Mouse (Mus musculus) heart, postnatal 4 days (tissue): ENCODE results near the gene Rprml. TPM values are rescaled to one million over a fixed set of nuclear protein-coding genes. Genes with fewer than 3 reads are reported as not detected.

Experiments used
- DNase-seq: peaks from one replicate; pipeline ENCODE4 v3.0.0; 2021
- total RNA-seq, 2 experiments: library from RNA; stranded (reverse); gene quantifications; 2 replicates each; pipeline ENCODE4 v1.2.3; 2021

Gene Rprml
- total RNA-seq, 2 experiments from 2014 or later, result not detected

GRCm38 (mm10) chr11:103665695-103666094 is 16.3 kb downstream of the Rprml start:
- DNase-seq, result no peak

- peak; percentile 16 for DNase-seq
Observed at GRCm38 (mm10) chr11:103666181-103666906, 17.0 kb downstream of the Rprml start.

GRCm38 (mm10) chr11:103666907-103667426 is 17.6 kb downstream of the Rprml start:
- DNase-seq, result no peak

- peak; percentile 61 for DNase-seq
Observed at GRCm38 (mm10) chr11:103675556-103675955, 26.2 kb downstream of the Rprml start.

- DNase-seq, result peak; percentile 62
Observed at GRCm38 (mm10) chr11:103677042-103677441, 27.7 kb downstream of the Rprml start.

GRCm38 (mm10) chr11:103683667-103684334 is 34.4 kb downstream of the Rprml start:
- DNase-seq, result no peak

- peak; percentile 42 for DNase-seq
Observed at GRCm38 (mm10) chr11:103685261-103685736, 35.9 kb downstream of the Rprml start.

- no peak for DNase-seq
Observed at GRCm38 (mm10) chr11:103686706-103687105, 37.3 kb downstream of the Rprml start.

- no peak for DNase-seq
Observed at GRCm38 (mm10) chr11:103688271-103688979, 39.1 kb downstream of the Rprml start.

- DNase-seq, result no peak
Observed at GRCm38 (mm10) chr11:103688980-103689378, 39.6 kb downstream of the Rprml start.

- no peak for DNase-seq
Observed at GRCm38 (mm10) chr11:103691036-103691435, 41.7 kb downstream of the Rprml start.

- DNase-seq, result no peak
Observed at GRCm38 (mm10) chr11:103693241-103693640, 43.9 kb downstream of the Rprml start.

- DNase-seq, result no peak
Observed at GRCm38 (mm10) chr11:103696851-103697564, 47.6 kb downstream of the Rprml start.

GRCm38 (mm10) chr11:103697565-103698176 is 48.3 kb downstream of the Rprml start, which contains the start of gene Gosr2:
Gene Gosr2 (minus strand): TSS chr11:103697898.
- peak; percentile 89 for DNase-seq

- no peak for DNase-seq
Observed at GRCm38 (mm10) chr11:103698226-103698625, 48.9 kb downstream of the Rprml start.

Other genes with a start within 250 kb of the Rprml start
- 1 to 10 TPM; 8.6 to 9.5 TPM for gene Plekhm1, start 236.9 kb upstream of the Rprml start, total RNA-seq
- not detected for gene Lrrc37a, start 145.0 kb upstream of the Rprml start, total RNA-seq
- not detected for gene Gm884, start 28.4 kb upstream of the Rprml start, total RNA-seq
- gene Lyzl6, start 10.7 kb upstream of the Rprml start, total RNA-seq, result not detected
- gene Gosr2, start 48.3 kb downstream of the Rprml start, total RNA-seq, result 10 to 100 TPM; 60.0 to 62.1 TPM
- 1 to 10 TPM; 1.0 to 1.2 TPM for gene Wnt9b, start 100.3 kb downstream of the Rprml start, total RNA-seq
- gene Wnt3, start 124.6 kb downstream of the Rprml start, total RNA-seq, result not detected